Mouse (Mus musculus) kidney, adult 11 months (tissue): ENCODE results near the gene Nat8l.

Source experiments
- DNase-seq: peaks from one replicate; pipeline ENCODE4 v3.0.0; 2022

Gene Nat8l

DNA sequence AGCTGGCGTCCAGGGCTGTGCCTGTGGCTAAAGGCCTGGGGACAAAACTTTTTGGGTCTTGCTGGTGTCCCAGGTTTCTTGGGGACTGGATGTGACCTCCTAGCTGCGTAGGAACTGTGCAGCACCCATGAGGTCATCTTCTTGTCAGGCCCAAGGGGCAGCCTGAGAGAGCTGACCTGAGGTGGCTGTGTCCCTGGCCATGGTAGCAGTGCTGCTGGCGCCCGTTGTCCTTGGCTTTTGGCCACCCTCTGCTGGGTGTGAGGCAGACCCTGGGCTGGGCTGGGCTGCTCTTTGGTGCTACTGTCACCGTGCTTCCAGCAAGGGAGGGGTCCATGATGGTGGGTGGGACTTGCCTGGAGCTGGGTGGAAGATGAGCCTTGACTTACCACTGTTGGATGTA is 8.8 kb downstream of the Nat8l start:
- DNase-seq: no peak

DNA sequence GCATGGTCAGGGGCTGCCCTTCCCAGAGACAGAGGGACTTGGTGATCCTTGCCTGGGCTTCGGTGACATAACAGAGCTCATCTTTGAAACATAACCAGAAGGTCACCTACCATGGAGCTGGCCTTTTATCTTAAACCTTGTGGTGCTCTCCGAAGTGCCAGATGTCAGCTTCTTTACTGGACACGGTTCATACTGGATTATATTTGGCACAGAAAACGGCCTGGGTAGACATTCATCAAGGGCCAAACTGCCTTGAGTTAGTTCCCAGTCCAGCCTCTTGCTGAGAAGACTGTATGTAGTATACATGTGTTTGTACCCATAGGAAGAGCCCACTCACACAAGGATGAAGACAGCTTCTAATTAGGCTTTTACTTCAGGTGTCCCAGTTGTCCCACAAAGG is 11.0 kb downstream of the Nat8l start:
- DNase-seq: no peak

DNA sequence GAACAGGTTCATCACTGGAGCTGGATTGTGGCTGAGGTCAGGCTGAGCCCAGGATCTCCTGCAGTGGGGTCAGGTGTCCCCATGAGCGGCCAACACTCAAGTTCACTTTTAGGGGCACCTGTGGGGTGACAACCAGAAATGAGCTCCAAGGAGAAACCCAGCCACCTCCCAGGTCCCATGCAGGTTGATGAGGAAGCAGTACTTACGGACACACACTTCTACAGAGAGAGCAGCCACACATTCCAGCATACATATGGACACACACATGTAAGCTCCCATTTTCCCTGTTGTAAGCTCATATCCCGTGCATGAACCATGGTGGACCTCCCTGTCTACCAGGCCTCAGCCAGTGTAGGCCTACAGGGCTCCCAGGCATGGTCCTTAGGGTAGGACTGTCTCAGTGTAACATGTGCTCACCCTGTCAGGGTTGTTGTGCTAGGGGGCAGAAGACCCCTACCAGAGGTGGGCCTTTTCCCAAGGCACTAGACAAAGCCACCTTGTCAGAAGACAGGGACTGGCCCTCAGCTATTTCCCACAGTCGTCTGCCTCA is 11.7 kb downstream of the Nat8l start:
- no peak for DNase-seq

DNA sequence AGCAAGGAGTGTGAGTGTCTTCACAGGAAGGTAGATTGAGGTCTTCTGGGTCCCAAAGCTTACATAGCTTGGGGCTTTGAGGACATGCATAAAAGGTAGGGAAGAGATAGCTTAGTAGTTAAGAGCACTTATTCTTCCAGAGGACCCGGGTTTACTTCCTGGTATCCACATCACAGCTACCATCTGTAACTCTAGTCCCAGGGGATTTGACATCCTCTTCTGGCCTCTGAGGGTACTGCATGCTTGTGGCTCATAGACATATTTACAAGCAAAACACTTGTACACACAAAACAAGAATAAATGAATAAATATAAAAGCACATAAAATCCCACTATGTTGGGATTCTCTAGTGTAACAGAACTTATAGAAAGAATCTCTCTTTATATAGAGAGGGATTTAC is 18.9 kb downstream of the Nat8l start:
- DNase-seq: no peak

- DNase-seq: no peak
These were observed 23.2 kb downstream of the Nat8l start for GRCm38 (mm10) chr5:34018968-34019367.

DNA sequence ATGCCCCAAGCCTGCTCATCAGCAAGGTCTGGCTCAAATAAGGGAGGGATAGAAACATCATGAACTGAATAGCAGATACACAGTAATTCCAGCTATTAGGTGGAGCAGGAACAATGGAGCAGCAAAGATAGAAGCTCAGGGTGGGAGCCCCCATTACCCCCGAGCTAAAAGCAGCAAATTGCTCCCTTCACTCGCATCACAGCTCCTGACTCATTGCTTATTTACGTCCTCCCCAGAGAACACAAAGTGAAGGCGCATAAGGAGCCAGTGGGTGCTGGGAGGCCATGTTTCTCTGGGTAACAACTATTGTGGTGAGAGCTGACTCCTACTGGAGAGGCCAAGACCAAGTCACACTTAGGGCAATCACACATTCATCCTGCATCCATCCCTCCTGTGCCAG is 34.3 kb downstream of the Nat8l start:
- DNase-seq: no peak

GRCm38 (mm10) chr5:34031022-34031421 is 35.2 kb downstream of the Nat8l start:
- DNase-seq: no peak

- DNase-seq: no peak
These were observed 36.7 kb downstream of the Nat8l start for GRCm38 (mm10) chr5:34032520-34032919.
